Mouse (Mus musculus) forebrain, embryonic 15.5 days (tissue): ENCODE measurements around the gene Rapgef4. TPM values are rescaled to one million over a fixed set of nuclear protein-coding genes. Genes with fewer than 3 reads are reported as not detected.

Experiments
- ATAC-seq: fragments of 200-750 bp; cut with Nextera tagmentation; replicated peaks from 2 replicates; pipeline ENCODE4 v1.8.0; 2017; ENCODE audit warnings: mild to moderate bottlenecking, moderate TSS enrichment, moderate library complexity
- H3K27ac ChIP-seq: fragments of 300-500 bp; sonication (generic); replicated peaks from 2 replicates; pipeline ENCODE4 v1.5.1; 2015; ENCODE audit warnings: mild to moderate bottlenecking, inconsistent platforms
- H3K27me3 ChIP-seq: fragments of 300-500 bp; sonication (generic); 2 replicates; pipeline ENCODE4 v1.6.1; 2015; ENCODE audit warnings: inconsistent platforms
- H3K36me3 ChIP-seq: fragments of 300-500 bp; sonication (generic); 2 replicates; pipeline ENCODE4 v1.6.1; 2015; ENCODE audit warnings: mild to moderate bottlenecking, inconsistent platforms
- H3K4me1 ChIP-seq: fragments of 300-500 bp; sonication (generic); 2 replicates; pipeline ENCODE4 v1.6.1; 2015; ENCODE audit warnings: inconsistent platforms
- H3K4me2 ChIP-seq: fragments of 300-500 bp; sonication (generic); replicated peaks from 2 replicates; pipeline ENCODE4 v1.6.1; 2015; ENCODE audit warnings: mild to moderate bottlenecking, inconsistent platforms
- H3K4me3 ChIP-seq: fragments of 300-500 bp; sonication (generic); 2 replicates; pipeline ENCODE4 v1.5.1; 2015; ENCODE audit warnings: mild to moderate bottlenecking, inconsistent platforms
- H3K9ac ChIP-seq: fragments of 300-500 bp; sonication (generic); replicated peaks from 2 replicates; pipeline ENCODE4 v1.6.1; 2015; ENCODE audit warnings: mild to moderate bottlenecking, inconsistent platforms
- H3K9me3 ChIP-seq: fragments of 300-500 bp; sonication (generic); 2 replicates; pipeline ENCODE4 v1.6.1; 2016; ENCODE audit warnings: inconsistent platforms
- WGBS: fragments of 180-500 bp; shearing (Covaris S2); methylation state at CpG from one replicate; pipeline ENCODE4 v1.1.7; 2015; ENCODE audit warnings: mixed read lengths; 5-methylcytosine and 5-hydroxymethylcytosine counted together
- polyA plus RNA-seq: library from polyadenylated mRNA; unstranded; fragments of >200 nt; fragmentation: Nextera tagmentation; extraction: Ambion mirVana; gene quantifications from 2 replicates; pipeline ENCODE4 v1.2.1, GENCODE M21; 2015

Gene Rapgef4
- polyA plus RNA-seq, 1 experiment from 2014 or later = 14.0 TPM

DNA sequence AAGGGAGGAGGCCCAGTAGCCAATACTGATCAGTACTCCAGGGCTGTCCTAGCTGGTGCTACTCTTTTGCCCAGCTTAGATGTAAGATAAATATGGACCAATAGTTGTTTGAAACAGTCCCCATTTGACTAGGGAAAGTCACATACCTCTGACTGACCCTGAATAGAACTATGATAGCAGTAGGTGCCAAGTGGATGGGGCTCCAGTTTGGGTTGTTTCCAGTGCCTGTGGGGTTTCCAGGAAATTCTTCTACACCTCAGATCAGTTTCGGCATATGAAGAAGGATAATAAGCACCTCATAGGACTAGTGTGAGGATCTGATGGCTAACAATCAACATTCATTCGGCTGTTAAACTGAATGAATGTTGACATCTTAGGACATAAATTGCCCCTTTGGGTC is 36.1 kb downstream of the Rapgef4 start:
- WGBS = 82% methylated on average over 2 of the region's 2 CpGs
- no peak overlapping the region for H3K4me3 ChIP-seq
- no peaks in the 10 kb centered on the region for H3K9me3 ChIP-seq
- H3K27ac ChIP-seq = no peak overlapping the region
- H3K4me1 ChIP-seq = peaks cover 7% of the 10 kb centered on the region; the same call in 1 of the 2 replicates
- no peak for ATAC-seq
- no peak overlapping the region for H3K9ac ChIP-seq
- H3K4me2 ChIP-seq = no peak overlapping the region
- no peaks in the 10 kb centered on the region for H3K36me3 ChIP-seq
- no peaks in the 10 kb centered on the region for H3K27me3 ChIP-seq

DNA sequence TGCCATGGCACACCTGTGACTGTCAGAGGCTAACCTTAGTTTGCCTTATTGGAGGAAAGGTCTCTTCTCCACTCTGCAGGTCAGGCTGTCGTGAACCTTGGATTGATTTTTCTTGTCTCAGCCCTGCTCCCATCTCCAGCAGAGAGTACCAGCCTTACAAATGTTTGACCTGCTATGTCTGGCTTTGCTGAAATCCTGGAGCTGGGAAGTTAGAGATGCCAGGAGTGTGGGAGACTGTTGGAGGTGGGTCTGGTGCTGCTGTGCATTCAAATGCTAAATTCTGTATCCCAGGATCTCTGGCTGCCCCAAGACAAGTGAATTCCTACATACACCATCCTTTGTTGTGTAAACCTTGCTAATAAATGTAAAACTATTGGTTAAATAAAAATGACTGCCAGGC is 37.7 kb downstream of the Rapgef4 start:
- 88% methylated on average over 1 of the region's 1 CpGs for WGBS
- Histone ChIP-seq H3K9me3 (no peaks in the 10 kb centered on the region), H3K36me3 (no peaks in the 10 kb centered on the region), H3K9ac (no peak overlapping the region), H3K4me2 (no peak overlapping the region), H3K4me3 (no peak overlapping the region), H3K27me3 (no peaks in the 10 kb centered on the region), H3K4me1 (peaks cover 7% of the 10 kb centered on the region; the same call in 1 of the 2 replicates), H3K27ac (no peak overlapping the region)
- no peak for ATAC-seq

DNA sequence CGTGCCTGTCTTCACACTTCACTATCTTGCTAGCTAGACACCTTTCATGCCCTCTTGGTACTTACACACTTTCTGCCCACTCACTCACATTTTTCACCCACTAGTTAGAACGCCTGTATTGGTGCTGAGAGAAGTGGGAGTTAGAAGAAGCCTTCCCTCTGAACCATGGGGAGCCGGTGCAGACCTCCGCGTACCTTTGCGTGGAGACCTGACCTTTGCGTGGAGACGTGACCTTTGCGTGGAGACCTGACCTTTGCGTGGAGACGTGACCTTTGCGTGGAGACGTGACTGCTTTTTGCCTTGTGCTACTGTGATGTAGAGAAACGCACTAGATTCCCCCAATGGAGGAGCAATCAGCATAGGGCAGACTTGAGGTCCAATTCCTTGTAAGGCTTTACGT is 39.7 kb downstream of the Rapgef4 start:
- 96% methylated on average over 15 of the region's 15 CpGs for WGBS
- no peak overlapping the region for H3K4me2 ChIP-seq
- no peak for ATAC-seq

DNA sequence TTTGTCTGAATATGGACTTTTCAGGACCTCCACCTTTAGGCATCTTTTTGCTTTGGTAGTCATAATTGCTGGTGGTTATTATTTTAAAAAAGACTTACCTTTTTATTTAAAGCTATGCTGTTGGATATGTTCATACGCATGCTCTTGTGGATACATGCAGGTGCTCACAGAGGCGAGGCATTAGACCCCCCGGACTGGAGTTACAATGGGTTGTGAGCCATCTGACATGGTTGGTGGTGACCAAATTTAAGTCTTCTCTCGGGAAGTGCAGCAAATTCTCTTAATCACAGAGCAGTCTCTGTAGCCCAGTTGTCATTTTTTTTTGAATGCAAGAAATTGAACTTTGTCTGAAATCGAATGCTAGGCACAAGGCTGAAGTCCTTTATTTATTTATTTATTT is 40.4 kb downstream of the Rapgef4 start:
- H3K4me1 ChIP-seq = peaks cover 7% of the 10 kb centered on the region; the same call in 1 of the 2 replicates
- no peak overlapping the region for H3K4me2 ChIP-seq
- H3K9ac ChIP-seq = no peak overlapping the region
- H3K9me3 ChIP-seq = no peaks in the 10 kb centered on the region
- WGBS = 70% methylated on average over 5 of the region's 5 CpGs
- H3K4me3 ChIP-seq = no peak overlapping the region
- H3K27ac ChIP-seq = no peak overlapping the region
- no peaks in the 10 kb centered on the region for H3K27me3 ChIP-seq
- ATAC-seq = no peak
- H3K36me3 ChIP-seq = no peaks in the 10 kb centered on the region

More for the DNA sequence above, 39.7 kb downstream of the Rapgef4 start:
- Histone ChIP-seq H3K27ac (no peak overlapping the region), H3K4me1 (peaks cover 7% of the 10 kb centered on the region; the same call in 1 of the 2 replicates), H3K27me3 (no peaks in the 10 kb centered on the region), H3K4me3 (no peak overlapping the region), H3K9me3 (no peaks in the 10 kb centered on the region), H3K36me3 (no peaks in the 10 kb centered on the region), H3K9ac (no peak overlapping the region)

DNA sequence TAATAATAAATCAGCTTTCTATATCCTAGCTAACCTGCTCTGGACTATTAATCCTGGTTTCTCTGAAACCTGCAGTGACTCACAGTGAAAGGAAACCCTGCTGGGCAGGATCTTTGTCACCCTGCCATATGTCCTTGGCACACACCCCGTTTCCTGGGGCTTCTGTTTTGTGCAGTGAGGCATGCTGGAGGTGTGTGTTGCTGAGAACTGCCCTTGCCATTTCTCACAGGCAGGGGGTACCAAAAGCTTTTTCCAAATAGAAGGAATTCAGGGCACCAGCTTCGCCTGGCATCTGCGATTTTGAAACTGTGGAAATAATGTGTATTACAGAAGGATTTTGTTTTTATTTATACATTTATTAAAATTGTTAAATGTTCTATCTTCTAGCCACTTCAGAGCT is 40.8 kb downstream of the Rapgef4 start:
- Histone ChIP-seq H3K36me3 (no peaks in the 10 kb centered on the region), H3K27me3 (no peaks in the 10 kb centered on the region), H3K9ac (no peak overlapping the region), H3K4me2 (no peak overlapping the region), H3K4me3 (no peak overlapping the region), H3K9me3 (no peaks in the 10 kb centered on the region), H3K4me1 (peaks cover 7% of the 10 kb centered on the region; the same call in 1 of the 2 replicates), H3K27ac (no peak overlapping the region)
- ATAC-seq = no peak; the same call in 1 of the 2 replicates
- 32% methylated on average over 3 of the region's 3 CpGs for WGBS

DNA sequence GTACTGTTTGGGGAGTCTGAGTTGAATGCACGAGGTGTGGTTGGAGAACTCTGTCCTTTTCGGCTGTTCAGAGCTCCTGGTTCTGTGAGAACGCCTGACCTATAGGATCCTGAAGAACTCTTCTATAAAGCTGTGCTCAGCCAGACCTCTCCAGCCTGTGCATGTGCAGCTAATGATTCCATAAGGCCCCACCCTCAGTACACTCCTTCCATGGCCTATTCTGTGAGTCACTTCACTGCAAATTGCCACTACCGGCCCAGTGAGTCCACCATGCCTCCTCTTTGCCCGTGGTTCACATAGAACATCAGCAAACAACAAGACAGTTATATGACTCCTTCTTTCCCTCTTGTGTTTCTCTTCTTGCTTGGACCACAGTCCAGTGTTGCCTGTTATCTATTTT is 42.8 kb downstream of the Rapgef4 start:
- Histone ChIP-seq H3K9ac (no peak overlapping the region), H3K4me1 (peaks cover 7% of the 10 kb centered on the region; the same call in 1 of the 2 replicates), H3K4me3 (no peak overlapping the region), H3K27me3 (no peaks in the 10 kb centered on the region), H3K4me2 (no peak overlapping the region), H3K27ac (no peak overlapping the region), H3K36me3 (no peaks in the 10 kb centered on the region), H3K9me3 (no peaks in the 10 kb centered on the region)
- 93% methylated on average over 5 of the region's 5 CpGs for WGBS
- no peak for ATAC-seq

DNA sequence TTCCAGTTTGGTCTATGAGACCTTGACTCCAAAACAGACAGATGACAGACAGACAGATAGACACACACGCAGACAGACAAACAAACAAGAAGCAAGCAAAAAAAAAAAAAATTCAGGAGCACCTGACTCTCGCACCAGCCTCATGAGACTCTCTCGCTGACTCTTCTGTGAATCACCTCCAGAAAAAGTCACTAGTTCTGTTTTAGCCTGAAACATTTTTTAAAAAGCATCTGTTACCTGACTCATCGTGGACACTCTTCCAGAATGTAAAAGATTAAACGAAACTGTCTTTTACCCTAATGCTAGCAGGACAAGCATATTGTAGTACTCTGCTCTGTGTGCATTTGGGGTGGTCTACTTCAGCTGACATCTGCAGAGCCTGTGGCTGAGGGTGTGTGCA is 44.6 kb downstream of the Rapgef4 start:
- Histone ChIP-seq H3K9ac (no peak overlapping the region), H3K4me3 (no peak overlapping the region), H3K9me3 (no peaks in the 10 kb centered on the region), H3K4me1 (peaks cover 7% of the 10 kb centered on the region; the same call in 1 of the 2 replicates), H3K36me3 (no peaks in the 10 kb centered on the region), H3K27ac (no peak overlapping the region), H3K4me2 (no peak overlapping the region), H3K27me3 (no peaks in the 10 kb centered on the region)
- WGBS = 95% methylated on average over 5 of the region's 5 CpGs
- no peak for ATAC-seq

DNA sequence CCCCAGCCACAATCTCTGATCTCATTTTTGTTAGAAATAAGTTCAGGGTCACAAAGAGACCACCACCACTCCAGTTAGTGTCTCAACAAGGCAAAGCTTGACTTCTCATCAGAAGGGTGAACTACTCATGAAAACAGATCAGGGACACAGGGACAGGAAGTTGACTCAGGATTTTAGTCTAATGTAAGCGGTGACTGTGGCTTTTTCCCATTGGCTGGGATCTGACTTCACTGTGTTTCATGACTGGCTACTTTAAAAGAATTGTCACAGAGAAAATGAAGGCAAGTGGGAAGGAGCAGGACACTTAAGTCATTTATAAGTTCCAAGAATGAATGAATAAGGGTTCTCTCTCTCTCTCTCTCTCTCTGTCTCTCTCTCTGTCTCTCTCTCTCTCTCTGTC is 45.5 kb downstream of the Rapgef4 start:
- Histone ChIP-seq H3K4me3 (no peak overlapping the region), H3K4me1 (peaks cover 5% of the 10 kb centered on the region; the same call in 1 of the 2 replicates), H3K4me2 (no peak overlapping the region), H3K9ac (no peak overlapping the region), H3K9me3 (no peaks in the 10 kb centered on the region), H3K27ac (no peak overlapping the region), H3K27me3 (no peaks in the 10 kb centered on the region), H3K36me3 (no peaks in the 10 kb centered on the region)
- ATAC-seq = no peak
- WGBS = 90% methylated on average over 1 of the region's 1 CpGs

DNA sequence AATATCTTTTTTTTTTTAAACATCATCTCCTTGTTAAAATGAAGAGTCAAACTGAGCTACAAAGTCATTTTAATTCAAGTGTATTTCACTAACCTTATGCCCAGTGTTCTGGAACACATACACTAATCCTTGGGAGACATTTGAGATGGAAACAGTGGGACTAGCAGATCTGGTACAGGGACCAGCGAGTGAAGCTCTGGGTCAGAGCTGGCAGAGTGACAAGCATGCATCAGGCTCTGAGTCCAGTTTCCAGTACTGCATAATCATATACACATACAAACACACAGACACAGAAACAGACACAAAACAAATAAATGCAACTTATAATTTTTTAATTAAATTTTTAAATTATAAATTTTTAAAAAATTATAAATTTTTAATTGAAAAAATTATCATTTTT is 48.0 kb downstream of the Rapgef4 start:
- ATAC-seq = no peak
- no peaks in the 10 kb centered on the region for H3K27me3 ChIP-seq
- no peak overlapping the region for H3K27ac ChIP-seq
- no peak overlapping the region for H3K9ac ChIP-seq
- H3K4me3 ChIP-seq = no peak overlapping the region
- 67% methylated on average over 1 of the region's 1 CpGs for whole genome bisulfite sequencing
- H3K36me3 ChIP-seq = no peaks in the 10 kb centered on the region
- H3K4me1 ChIP-seq = no peaks in the 10 kb centered on the region
- H3K9me3 ChIP-seq = no peaks in the 10 kb centered on the region
- H3K4me2 ChIP-seq = no peak overlapping the region

DNA sequence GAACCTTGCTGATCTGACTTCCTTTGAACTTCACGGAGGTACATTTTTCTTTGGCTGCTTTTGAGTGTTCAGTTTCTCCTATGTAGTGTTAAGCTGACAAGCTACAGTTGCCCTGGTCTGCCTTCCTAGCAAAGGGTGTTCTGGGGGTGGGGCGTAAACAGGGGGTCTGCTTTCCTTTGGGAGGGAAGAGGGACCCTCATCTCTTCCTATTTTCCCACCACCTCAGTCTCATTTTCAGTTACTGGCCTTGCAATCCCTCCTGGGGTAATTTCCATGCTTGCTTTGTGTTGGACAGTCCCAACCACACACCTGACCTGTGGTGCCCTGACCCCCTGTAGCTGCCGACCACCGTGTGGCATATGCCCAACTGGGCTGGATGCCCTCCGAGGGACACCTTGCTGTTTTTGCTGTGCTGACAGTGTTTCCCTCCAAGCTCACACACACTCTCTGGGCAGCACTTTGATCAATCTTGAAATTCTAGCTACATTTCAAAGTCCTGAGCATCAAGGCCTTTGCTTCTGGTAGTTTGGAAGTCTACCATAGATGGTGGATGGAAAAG is 48.6 kb downstream of the Rapgef4 start:
- WGBS = 84% methylated on average over 5 of the region's 5 CpGs
- Histone ChIP-seq H3K9ac (no peak overlapping the region), H3K27me3 (no peaks in the 10 kb centered on the region), H3K36me3 (no peaks in the 10 kb centered on the region), H3K9me3 (no peaks in the 10 kb centered on the region), H3K27ac (no peak overlapping the region), H3K4me3 (no peak overlapping the region), H3K4me2 (no peak overlapping the region), H3K4me1 (no peaks in the 10 kb centered on the region)
- ATAC-seq = no peak

DNA sequence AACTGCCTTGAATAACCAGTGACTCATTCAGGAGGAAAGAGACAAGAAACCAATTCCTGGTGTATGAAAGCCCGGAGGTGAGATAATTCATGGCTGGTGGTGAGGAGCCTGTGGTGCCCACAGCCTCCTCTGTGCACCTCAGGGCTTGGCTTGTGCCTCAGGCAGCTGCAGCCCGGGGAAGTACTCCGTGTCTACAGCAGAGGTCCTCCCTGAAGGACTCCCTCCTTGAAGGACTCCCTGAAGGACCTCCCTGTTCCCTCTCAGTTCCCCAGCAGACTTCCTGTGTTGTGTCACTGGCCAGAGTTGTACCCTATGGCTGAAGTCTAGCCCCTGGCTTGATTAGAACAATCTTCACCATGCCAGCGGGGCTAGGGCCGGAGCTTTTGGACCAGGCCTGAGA is 50.7 kb downstream of the Rapgef4 start:
- Histone ChIP-seq H3K36me3 (no peaks in the 10 kb centered on the region), H3K9me3 (no peaks in the 10 kb centered on the region), H3K4me3 (no peak overlapping the region), H3K4me1 (no peaks in the 10 kb centered on the region), H3K27ac (no peak overlapping the region), H3K4me2 (no peak overlapping the region), H3K27me3 (no peaks in the 10 kb centered on the region), H3K9ac (no peak overlapping the region)
- WGBS = 79% methylated on average over 5 of the region's 5 CpGs
- ATAC-seq = no peak

DNA sequence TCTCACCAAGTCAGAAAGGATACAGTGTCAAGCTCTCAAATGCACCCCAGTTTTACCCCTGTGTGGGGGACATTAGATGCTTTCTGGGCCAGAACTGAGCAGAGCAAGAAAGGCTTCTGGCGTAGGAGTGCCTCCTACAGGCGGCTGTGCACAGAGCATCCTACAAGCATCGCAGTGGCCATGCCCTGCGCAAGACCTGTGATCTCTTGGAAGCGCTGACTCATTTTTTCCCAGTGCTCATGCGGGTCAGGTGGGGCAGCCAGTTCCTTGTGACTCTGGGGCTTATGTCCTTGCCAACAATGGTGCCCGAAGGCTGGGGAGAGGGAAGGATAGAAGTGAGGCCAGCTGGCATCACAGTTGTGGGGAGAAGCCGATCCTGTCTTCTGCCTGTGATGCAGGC is 54.6 kb downstream of the Rapgef4 start:
- no peak overlapping the region for H3K27ac ChIP-seq

DNA sequence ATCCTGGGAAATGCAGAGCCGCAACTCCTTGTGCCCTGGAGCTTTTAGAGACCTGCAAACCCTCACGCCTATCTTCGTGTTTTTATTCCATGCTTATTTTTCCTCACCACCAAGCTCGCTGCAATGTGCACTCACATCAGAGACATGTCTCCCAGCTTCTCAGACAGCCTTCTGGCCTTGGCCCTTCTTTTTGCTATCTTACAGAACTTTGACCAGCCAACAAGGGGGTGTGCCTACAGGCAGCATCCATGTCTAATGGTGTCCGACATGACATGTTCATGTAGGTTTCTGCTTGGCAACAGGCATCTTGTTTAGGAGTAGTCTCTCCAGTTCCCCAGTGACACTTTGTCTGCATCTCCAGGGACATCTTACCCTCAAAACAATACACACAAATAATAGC is 56.3 kb downstream of the Rapgef4 start:
- no peak for ATAC-seq
- Histone ChIP-seq H3K4me2 (no peak overlapping the region), H3K4me1 (peaks cover 18% of the 10 kb centered on the region), H3K9ac (no peak overlapping the region), H3K36me3 (no peaks in the 10 kb centered on the region), H3K27me3 (no peaks in the 10 kb centered on the region), H3K4me3 (no peak overlapping the region), H3K9me3 (no peaks in the 10 kb centered on the region), H3K27ac (no peak overlapping the region)
- 94% methylated on average over 5 of the region's 5 CpGs for WGBS

More for the DNA sequence above, 54.6 kb downstream of the Rapgef4 start:
- no peaks in the 10 kb centered on the region for H3K27me3 ChIP-seq
- H3K4me3 ChIP-seq = no peak overlapping the region
- no peaks in the 10 kb centered on the region for H3K36me3 ChIP-seq
- peaks cover 18% of the 10 kb centered on the region for H3K4me1 ChIP-seq
- WGBS = 59% methylated on average over 8 of the region's 8 CpGs
- H3K9ac ChIP-seq = no peak overlapping the region
- no peak for ATAC-seq
- H3K9me3 ChIP-seq = no peaks in the 10 kb centered on the region
- H3K4me2 ChIP-seq = no peak overlapping the region
